9 mouse cellular contexts compared by ENCODE assay signal in the genomic region with DNA sequence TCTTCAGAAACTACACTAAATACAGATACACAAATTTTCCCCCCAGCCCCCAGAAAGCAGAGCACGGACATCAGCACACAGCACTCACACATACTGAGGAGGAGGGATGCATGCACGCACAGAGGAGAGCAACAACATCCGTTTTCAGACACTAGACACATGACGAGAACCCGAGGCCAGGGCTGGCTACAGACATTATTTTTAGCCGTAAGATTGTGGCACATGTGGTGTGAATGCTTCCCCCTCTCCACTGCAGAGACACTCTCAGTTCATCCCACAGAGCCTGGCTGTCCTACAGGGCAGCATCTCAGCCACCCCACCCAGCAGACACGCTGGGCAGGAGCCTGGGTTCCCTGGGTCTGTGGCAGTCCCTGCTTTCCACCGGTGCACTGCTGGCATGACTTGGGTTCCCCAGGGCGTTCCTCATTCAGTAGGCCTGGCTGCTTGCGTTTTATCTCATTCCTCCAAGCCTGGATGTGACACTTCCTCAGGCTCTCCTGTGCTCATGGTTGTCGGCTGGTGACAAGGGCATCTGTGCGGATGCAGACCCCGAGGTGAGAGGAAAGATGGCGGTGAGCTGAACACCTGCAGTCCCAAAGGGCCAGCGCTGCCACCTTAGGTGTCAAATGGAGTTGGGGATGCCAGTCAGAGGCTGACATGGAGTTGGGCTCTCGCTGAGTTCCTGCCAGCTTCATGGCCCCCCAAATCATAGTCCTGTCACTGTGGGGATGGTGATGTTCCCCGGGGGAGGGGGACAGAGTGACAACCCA.
DNase-seq lines count a peak whose midpoint lies in the region; ATAC-seq lines count a peak whose summit lies in the region.
"Had no signal": no experiment of that assay in that cellular context is flagged by ENCODE, and none has a peak within 500 bp of the region (broad histone marks: within the 10 kb centered on the region; RNA-seq: fewer than 3 reads in every experiment).

No protein-coding gene starts in this region.

- no peaks in the 10 kb centered on the region for H3K36me3 ChIP-seq in kidney, embryonic 15.5 days
- no peaks in the 10 kb centered on the region for H3K36me3 ChIP-seq in forebrain, embryonic 14.5 days (ENCODE audit: control insufficient read depth, insufficient read depth, low read length)
- H3K36me3 ChIP-seq in limb, embryonic 12.5 days: no peaks in the 10 kb centered on the region

- no peaks in the 10 kb centered on the region for H3K9me3 ChIP-seq in kidney, embryonic 15.5 days (replicated peaks)
- H3K9me3 ChIP-seq in forebrain, embryonic 14.5 days (replicated peaks; ENCODE audit: control insufficient read depth, low read length): no peaks in the 10 kb centered on the region
- H3K9me3 ChIP-seq in limb, embryonic 12.5 days: no peaks in the 10 kb centered on the region

- no peak overlapping the region for H3K27ac ChIP-seq in kidney, embryonic 15.5 days
- H3K27ac ChIP-seq in forebrain, embryonic 14.5 days (ENCODE audit: low read depth, low read length): peak overlapping the region; percentile 91
- H3K27ac ChIP-seq in limb, embryonic 12.5 days: peak overlapping the region; percentile 69; the same call in 1 of the 2 replicates

- H3K4me2 ChIP-seq in kidney, embryonic 15.5 days: 0 out of 2 replicates have a peak overlapping the region, but pooled peaks have one; percentile 47
- H3K4me2 ChIP-seq in forebrain, embryonic 14.5 days (ENCODE audit: low read length): peak overlapping the region; percentile 50; the same call in 1 of the 2 replicates
- H3K4me2 ChIP-seq in limb, embryonic 12.5 days: no peak overlapping the region

- peaks cover 15% of the 10 kb centered on the region for H3K4me1 ChIP-seq in kidney, embryonic 15.5 days
- peaks cover 21% of the 10 kb centered on the region for H3K4me1 ChIP-seq in forebrain, embryonic 14.5 days (ENCODE audit: control insufficient read depth, insufficient read depth, low read length)
- peaks cover 20% of the 10 kb centered on the region for H3K4me1 ChIP-seq in limb, embryonic 12.5 days (replicated peaks)
- H3K4me1 ChIP-seq: megakaryocyte, embryonic 14.5 days had no signal

- WGBS in kidney, embryonic 15.5 days: 60% methylated on average over 17 of the region's 17 CpGs
- 61% methylated on average over 17 of the region's 17 CpGs for WGBS in forebrain, embryonic 14.5 days
- WGBS in limb, embryonic 12.5 days: 55% methylated on average over 17 of the region's 17 CpGs

- no peak overlapping the region for H3K9ac ChIP-seq in kidney, embryonic 15.5 days
- peak overlapping the region; percentile 56 for H3K9ac ChIP-seq in forebrain, embryonic 14.5 days (ENCODE audit: low read length)
- no peak overlapping the region for H3K9ac ChIP-seq in limb, embryonic 12.5 days (replicated peaks)

- no peak overlapping the region for H3K4me3 ChIP-seq in kidney, embryonic 15.5 days (replicated peaks)
- H3K4me3 ChIP-seq in forebrain, embryonic 14.5 days (ENCODE audit: low read depth, low read length): no peak overlapping the region
- no peak overlapping the region for H3K4me3 ChIP-seq in limb, embryonic 12.5 days (replicated peaks)
- H3K4me3 ChIP-seq: megakaryocyte, embryonic 14.5 days had no signal

- ATAC-seq in kidney, embryonic 15.5 days (replicated peaks; ENCODE audit: low FRiP score): no peak; the same call in 1 of the 2 replicates
- peak; percentile 18; the same call in 1 of the 2 replicates for ATAC-seq in forebrain, embryonic 14.5 days
- ATAC-seq in limb, embryonic 12.5 days (ENCODE audit: insufficient number of reproducible peaks, insufficient read depth, low FRiP score, low TSS enrichment, low read depth): no peak

- no peak for DNase-seq in kidney, postnatal 4 days
- DNase-seq in forebrain, embryonic 14.5 days (ENCODE audit: low spot score): no peak
- peak; percentile 32 for DNase-seq in retina, postnatal 1 day
- no peak for DNase-seq in gastrocnemius, postnatal 4 days (ENCODE audit: low spot score in 2 of 2)
- DNase-seq in embryo, embryonic 10.5 days (ENCODE audit: low spot score): no peak
- DNase-seq in adrenal gland, adult (ENCODE audit: inconsistent age in 2 of 2, low spot score in 1 of 2): no peak

- peaks cover 4% of the 10 kb centered on the region; the same call in 1 of the 2 replicates for H3K27me3 ChIP-seq in kidney, embryonic 15.5 days
- no peaks in the 10 kb centered on the region for H3K27me3 ChIP-seq in forebrain, embryonic 14.5 days (replicated peaks; ENCODE audit: control insufficient read depth, insufficient read depth, low read length)
- H3K27me3 ChIP-seq in limb, embryonic 12.5 days: peaks cover 4% of the 10 kb centered on the region; the same call in 1 of the 2 replicates
